Mouse (Mus musculus): ENCODE results near the gene Map3k5.
"Not testable (repeated sequence)": the region's sequence is repeated elsewhere in the genome, so short reads cannot be mapped to it uniquely, and the experiment has no call there.

Map3k5 gene

DNA sequence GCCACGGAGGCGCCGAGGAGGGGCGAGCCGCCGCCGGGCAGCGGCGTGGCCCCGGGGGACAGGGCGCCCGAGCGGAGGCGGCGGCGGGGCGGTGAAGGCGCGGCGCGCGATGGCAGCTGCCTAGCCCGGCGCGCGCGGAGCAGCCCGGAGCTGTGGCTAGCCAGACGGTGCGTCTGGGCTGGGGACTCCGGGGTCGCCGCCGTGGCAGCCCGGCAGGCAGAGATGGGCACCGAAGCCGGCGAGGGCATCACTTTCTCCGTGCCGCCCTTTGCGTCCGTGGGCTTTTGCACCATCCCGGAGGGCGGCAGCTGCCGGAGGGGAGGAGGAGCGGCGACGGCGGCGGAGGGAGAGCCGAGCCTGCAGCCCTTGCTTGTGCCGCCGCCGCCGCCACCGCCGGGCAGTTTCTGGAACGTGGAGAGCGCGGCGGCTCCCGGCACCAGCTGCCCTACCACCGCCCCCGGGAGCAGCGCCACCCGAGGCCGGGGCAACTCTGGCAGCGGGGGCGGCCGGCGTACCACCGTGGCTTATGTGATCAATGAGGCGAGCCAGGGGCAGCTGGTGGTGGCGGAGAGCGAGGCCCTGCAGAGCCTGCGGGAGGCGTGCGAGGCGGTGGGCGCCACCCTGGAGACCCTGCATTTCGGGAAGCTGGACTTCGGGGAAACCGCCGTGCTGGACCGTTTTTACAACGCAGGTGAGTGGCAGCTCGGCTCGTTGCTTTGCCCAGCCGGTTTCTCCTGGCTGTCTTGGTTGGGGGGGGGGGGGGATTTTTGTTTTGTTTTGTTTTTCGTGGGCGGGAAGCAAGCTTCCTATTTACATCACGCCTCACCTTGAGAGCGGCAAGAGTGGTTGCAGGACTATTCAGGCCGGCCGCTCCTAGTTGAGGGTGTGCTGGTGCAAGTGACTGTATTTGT, at the start of gene Map3k5:
Map3k5 (plus strand) TSS at position 89 of the 911 bp plus-strand sequence.
- DNase-seq = peak; percentile 69

DNA sequence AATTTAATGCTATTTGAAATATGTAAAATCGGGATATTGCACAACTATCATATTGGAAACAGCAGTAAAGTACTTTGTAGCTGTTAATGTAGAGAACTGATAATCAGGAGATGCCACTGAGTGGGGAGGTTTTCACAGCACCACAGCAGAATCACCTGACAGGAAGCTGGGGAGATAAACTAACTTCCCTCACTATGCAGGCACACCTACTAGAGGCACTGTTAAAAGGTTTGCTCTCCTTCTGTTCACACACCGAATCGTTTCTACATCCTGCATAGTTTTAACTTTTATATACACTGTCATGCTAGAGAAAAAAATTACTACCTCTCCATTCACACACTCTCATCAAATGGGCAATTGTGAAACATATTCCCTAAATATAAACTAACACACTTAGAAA, 48.0 kb upstream of the Map3k5 start:
- DNase-seq = no peak

- no peak for DNase-seq
These were observed 44.4 kb upstream of the Map3k5 start for GRCm38 (mm10) chr10:19889908-19890307.

- no peak for DNase-seq
These were observed 42.6 kb upstream of the Map3k5 start for GRCm38 (mm10) chr10:19891686-19892085.

GRCm38 (mm10) chr10:19893146-19893545, 41.1 kb upstream of the Map3k5 start:
- DNase-seq = no peak

GRCm38 (mm10) chr10:19893976-19894375, 40.3 kb upstream of the Map3k5 start:
- DNase-seq = peak; percentile 51

GRCm38 (mm10) chr10:19900191-19900590, 34.1 kb upstream of the Map3k5 start:
- no peak for DNase-seq

GRCm38 (mm10) chr10:19901992-19902391, 32.3 kb upstream of the Map3k5 start:
- DNase-seq = no peak

DNA sequence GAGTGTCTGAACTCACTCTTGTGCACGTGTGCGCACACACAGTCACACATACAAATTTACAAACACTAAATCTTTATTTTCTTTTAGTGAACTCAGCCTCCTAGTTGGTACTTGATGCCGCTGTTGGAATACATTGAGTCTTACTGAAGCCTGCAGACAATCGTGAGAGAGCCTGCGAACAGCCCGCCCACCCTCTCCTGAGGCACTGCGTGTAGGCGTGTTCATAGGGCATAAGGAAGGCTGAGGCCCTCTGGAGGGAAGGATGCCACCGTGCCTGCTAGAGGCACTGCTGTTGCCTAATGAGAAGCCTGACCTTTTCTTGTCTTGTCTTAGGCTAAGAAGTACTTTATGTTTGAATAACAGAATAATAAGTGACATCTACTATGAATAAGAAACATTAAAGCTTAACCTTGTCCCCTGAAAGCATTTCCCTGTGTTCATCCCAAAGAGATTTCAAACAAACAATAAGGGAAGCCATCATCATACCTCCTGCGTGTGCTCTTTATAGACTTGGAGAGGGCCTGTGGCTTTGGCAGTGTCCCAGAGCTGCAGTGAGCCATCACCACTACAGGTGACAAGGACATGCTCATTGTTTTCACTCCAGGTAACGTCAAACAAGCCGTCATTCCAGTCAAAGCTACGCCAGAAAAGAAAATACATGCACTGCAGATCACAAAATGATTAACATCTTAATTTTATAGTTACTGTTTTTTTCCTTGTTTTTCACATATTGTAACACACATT, 30.0 kb upstream of the Map3k5 start:
- no peak for DNase-seq

GRCm38 (mm10) chr10:19907246-19907804, 26.9 kb upstream of the Map3k5 start, which contains the start of gene Pex7:
Gene Pex7, minus strand, starts transcription at chr10:19907689.
- peak; percentile 97 for DNase-seq

DNA sequence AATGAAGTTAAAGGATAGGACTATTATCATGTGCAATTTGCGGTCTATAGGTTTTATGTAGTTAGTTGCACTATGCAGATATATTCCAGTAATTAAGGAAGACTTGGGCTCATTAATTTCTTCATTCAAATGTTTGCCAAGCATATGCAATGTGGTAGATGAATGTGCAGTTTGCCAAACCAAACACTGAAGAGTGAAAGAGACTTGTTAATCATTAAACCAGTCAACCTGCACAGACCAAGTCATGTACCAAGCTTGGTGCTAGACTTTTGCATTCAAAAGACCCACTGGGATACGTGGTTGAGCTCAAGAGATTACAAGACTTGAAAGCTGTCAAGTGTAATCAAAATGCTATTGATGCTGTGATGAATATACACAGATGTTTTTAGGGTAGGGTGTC, 26.2 kb upstream of the Map3k5 start:
- no peak for DNase-seq

GRCm38 (mm10) chr10:19910516-19910915, 23.8 kb upstream of the Map3k5 start:
- DNase-seq = no peak

- DNase-seq = no peak
These were observed 22.7 kb upstream of the Map3k5 start for GRCm38 (mm10) chr10:19911583-19911982.

- no peak for DNase-seq
These were observed 20.5 kb upstream of the Map3k5 start for GRCm38 (mm10) chr10:19913806-19914205.

DNA sequence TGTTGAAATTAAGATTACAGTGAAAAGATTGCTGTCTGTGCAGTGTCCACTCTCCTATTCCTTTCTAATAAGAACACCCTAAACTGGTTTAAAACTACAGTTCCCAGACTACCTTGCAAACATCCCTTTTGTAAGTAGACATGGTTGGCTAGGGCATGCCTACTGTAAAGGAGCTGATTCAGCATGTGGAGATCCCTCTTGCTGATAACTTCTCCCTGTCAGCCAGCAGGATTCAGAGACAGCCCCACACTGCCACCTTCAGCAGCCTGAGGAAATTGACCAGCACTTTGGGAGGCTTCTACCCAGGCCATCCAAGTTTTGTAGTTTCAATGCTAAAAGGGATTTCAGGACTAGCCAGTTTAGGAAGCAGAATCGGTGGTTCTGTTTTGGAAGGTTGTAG, 19.0 kb upstream of the Map3k5 start:
- DNase-seq = peak; percentile 76

DNA sequence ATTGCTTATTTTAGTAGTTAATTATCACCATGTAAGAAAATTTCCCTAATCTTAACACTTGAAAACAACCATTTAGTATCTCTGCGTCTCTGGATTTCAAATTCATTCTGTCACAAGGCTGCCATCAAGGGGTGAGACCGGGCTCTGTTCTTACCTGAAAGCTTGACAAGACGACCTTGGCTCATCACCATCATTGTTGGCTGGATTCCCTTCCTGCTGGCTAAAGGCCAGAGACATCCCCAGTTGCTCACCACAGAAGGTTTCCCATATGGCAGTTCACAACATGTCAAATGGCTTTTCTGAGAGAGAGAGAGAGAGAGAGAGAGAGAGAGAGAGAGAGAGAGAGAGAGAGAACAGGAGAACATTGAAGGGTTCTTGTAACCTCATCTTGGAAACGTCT, 11.9 kb upstream of the Map3k5 start:
- DNase-seq = no peak

- DNase-seq = no peak
These were observed 10.0 kb upstream of the Map3k5 start for GRCm38 (mm10) chr10:19924256-19924655.

DNA sequence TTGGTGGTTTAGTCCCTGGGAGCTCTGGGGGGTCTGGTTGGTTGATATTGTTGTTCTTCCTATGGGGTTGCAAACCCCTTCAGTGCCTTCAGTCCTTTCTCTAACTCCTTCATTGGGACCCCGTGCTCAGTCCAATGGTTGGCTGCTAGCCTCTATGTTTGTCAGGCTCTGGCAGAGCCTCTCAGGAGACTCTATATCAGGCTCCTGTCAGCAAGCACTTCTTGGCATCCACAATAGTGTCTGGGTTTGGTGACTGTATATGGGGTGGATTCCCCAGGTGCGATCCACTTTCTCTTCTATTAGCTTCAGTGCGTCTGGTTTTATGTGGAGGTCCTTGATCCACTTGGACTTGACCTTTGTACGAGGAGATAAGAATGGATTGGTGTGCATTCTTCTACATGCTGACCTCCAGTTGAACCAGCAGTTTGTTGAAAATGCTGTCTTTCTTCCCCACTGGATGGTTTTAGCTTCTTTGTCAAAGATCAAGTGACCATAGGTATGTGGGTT, 7.8 kb upstream of the Map3k5 start:
- not testable (repeated sequence) for DNase-seq

DNA sequence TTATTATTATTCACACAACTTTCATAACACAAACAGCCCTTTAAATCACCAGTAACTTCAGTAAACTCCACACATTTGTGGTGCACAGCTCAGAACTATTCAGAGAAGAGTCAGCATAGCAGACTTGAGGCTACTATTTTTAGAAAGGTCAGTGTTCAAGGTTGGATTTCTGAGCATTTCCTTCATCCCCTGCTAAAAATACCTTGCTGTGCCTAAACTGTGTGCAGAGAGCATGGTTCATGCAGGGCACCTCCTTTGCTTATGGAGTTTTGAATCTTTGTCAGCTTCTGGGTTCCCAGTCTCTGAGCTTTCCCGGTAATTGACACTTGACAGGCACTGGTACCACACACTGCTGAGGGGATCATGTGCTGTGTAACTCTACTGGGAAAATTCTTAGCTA, 6.1 kb upstream of the Map3k5 start:
- DNase-seq = no peak

GRCm38 (mm10) chr10:19932986-19933385, 1.3 kb upstream of the Map3k5 start:
- no peak for DNase-seq

- DNase-seq = peak; percentile 91
These were observed 525 bp upstream of the Map3k5 start for GRCm38 (mm10) chr10:19933511-19934383.

DNA sequence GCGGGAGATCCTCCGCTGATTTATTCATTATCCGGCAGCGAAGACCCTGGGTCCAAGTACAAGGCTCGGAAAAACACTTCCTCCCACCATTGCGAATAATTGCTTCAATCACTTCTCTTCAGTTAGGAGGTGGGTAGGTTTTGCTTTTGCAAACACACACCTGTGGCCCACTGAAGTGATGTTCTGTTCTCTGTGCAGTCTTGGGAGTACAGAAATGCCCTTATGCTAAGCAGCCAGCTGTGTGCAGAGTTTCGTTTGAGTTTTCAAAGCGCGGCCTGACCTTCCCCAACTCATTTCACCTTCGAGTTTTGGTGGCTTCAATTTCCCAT, 987 bp downstream of the Map3k5 start:
- DNase-seq = no peak

Data from kidney, postnatal 10 days (tissue).